Mouse (Mus musculus): Measurements from ENCODE around the gene Mon1a. TPM values are rescaled to one million over a fixed set of nuclear protein-coding genes. Genes with fewer than 3 reads are reported as not detected.

Mon1a gene
- polyA plus RNA-seq, 1 experiment, result 62.7 TPM

DNA sequence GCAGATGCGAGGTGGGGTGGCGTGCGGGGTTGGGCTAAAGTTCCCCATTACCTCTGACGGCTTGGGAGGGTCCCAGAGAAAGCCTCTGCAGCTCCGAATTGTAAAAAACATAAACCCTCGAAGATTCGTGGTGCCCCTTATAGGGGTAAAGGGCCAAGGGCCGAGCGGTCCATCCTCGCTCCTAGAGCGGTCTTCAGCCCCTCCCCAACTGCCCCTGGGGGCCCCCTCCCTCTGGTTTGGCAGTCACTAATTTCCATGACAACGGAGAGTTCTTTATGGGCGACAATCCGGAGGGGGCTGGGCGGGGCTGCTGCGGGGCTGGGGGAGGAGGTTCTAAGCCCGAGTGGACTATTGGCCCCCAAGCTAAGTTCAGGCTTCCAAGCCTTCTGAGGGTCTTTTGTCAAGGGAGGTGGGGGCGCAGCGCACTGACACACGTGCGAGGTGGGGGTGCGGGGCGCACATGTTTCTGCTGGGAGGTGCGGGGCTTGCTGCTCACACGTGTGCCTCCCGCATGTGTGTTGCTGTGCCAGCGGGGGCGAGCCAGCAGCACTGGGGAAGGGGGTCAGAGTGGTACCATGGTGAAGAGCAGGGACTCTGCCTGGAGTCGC, 48.4 kb downstream of the Mon1a start:
- TF ChIP-seq CTCF (IDR thresholded peaks at IDR 0.05; ENCODE audit: borderline replicate concordance, control insufficient read depth, extremely low read depth, insufficient read depth, low read length, poor library complexity) (no peak), POLR2A (IDR thresholded peaks at IDR 0.05; ENCODE audit: control insufficient read depth, extremely low read depth, insufficient read depth, low read length, poor library complexity) (no peak)
- Histone ChIP-seq H3K27ac (ENCODE audit: control insufficient read depth, insufficient read depth, low read length) (peak overlapping the region; percentile 17; the same call in 1 of the 2 replicates), H3K4me1 (replicated peaks; ENCODE audit: control insufficient read depth, insufficient read depth, low read length) (peaks cover 16% of the 10 kb centered on the region), H3K36me3 (ENCODE audit: control insufficient read depth, insufficient read depth, low read length) (no peaks in the 10 kb centered on the region), H3K27me3 (ENCODE audit: control insufficient read depth, insufficient read depth, low read length) (no peaks in the 10 kb centered on the region), H3K4me3 (ENCODE audit: control insufficient read depth, insufficient read depth, low read length) (peak overlapping the region; percentile 41)
- 11% methylated on average over 29 of the region's 29 CpGs for WGBS
- peak; percentile 18 for DNase-seq

DNA sequence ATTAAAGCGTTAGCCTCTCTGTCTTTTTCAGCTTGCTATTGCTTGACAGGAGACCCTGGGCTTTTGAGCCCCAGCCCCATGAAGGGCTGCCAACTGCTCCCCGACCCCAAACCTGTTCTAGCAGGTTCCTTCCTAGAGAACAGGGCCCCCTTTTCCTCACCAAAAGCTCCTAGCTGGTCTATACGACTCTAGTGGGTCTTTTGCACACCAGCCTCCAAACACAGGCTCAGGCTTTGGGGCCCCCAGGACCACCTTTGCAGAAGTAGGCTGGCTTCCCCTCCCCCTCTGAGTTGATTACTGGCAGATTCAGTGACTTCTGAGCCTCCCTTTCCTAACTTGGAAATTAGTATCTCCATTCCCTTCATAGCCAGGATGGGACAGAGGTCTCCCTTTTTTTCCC, 48.9 kb downstream of the Mon1a start:
- H3K27me3 ChIP-seq (ENCODE audit: control insufficient read depth, insufficient read depth, low read length), result no peaks in the 10 kb centered on the region
- 48% methylated on average over 3 of the region's 3 CpGs for WGBS
- H3K27ac ChIP-seq (ENCODE audit: control insufficient read depth, insufficient read depth, low read length), result no peak overlapping the region; the same call in 1 of the 2 replicates

DNA sequence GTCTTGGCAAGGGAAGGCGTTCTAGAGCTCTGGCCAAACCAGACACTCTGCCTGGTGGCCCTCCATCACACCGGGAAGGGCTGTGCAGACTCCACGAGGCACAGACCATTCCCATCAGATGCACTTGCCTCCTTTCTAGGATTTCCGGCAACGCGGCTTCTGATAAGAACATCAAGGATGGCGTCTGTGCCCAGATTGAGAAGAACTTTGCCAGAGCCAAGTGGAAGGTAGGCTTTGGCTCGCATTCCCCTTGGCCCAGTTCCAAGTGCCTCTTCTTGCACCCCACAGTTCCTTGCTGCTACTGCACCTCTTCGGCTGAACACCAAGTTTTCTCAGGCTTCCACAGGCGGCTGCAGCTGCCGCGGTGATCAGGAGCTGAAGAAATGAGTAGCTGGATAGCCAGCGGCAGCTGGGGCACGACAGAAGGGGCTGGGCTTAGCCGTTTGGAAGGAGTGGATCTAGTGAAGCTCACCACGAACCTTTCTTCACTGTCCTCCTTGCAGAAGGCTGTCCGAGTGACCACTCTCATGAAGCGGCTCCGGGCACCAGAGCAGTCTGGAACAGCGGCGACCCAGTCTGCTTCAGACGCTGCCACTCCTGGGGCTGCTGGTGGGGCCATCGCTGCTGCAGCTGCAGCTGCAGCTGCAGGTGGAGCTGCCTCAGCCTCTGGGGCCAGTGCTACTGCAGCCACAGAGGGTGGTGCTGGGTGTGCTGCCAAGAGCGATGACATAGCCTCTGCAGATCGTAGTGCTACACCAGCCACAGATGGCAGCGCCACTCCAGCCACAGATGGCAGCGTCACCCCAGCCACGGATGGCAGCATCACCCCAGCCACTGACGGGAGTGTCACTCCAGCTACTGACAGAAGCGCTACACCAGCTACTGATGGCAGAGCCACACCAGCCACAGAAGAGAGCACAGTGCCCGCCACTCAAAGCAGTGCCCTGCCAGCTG, 59.6 kb downstream of the Mon1a start:
- no peak for DNase-seq
- Histone ChIP-seq H3K36me3 (ENCODE audit: control insufficient read depth, insufficient read depth, low read length) (no peaks in the 10 kb centered on the region), H3K4me3 (ENCODE audit: control insufficient read depth, insufficient read depth, low read length) (no peak overlapping the region), H3K27ac (ENCODE audit: control insufficient read depth, insufficient read depth, low read length) (no peak overlapping the region), H3K4me1 (replicated peaks; ENCODE audit: control insufficient read depth, insufficient read depth, low read length) (peaks cover 8% of the 10 kb centered on the region; the same call in 1 of the 2 replicates), H3K27me3 (ENCODE audit: control insufficient read depth, insufficient read depth, low read length) (no peaks in the 10 kb centered on the region)
- no peak for TF ChIP-seq CTCF (IDR thresholded peaks at IDR 0.05; ENCODE audit: borderline replicate concordance, control insufficient read depth, extremely low read depth, insufficient read depth, low read length, poor library complexity)
- no peak for TF ChIP-seq POLR2A (IDR thresholded peaks at IDR 0.05; ENCODE audit: control insufficient read depth, extremely low read depth, insufficient read depth, low read length, poor library complexity)
- WGBS, result 91% methylated on average over 31 of the region's 31 CpGs

More for the DNA sequence above, 48.9 kb downstream of the Mon1a start:
- Histone ChIP-seq H3K4me3 (ENCODE audit: control insufficient read depth, insufficient read depth, low read length) (no peak overlapping the region), H3K36me3 (ENCODE audit: control insufficient read depth, insufficient read depth, low read length) (no peaks in the 10 kb centered on the region), H3K4me1 (replicated peaks; ENCODE audit: control insufficient read depth, insufficient read depth, low read length) (peaks cover 16% of the 10 kb centered on the region)
- DNase-seq, result no peak
- TF ChIP-seq POLR2A (IDR thresholded peaks at IDR 0.05; ENCODE audit: control insufficient read depth, extremely low read depth, insufficient read depth, low read length, poor library complexity) (no peak), CTCF (IDR thresholded peaks at IDR 0.05; ENCODE audit: borderline replicate concordance, control insufficient read depth, extremely low read depth, insufficient read depth, low read length, poor library complexity) (no peak)

DNA sequence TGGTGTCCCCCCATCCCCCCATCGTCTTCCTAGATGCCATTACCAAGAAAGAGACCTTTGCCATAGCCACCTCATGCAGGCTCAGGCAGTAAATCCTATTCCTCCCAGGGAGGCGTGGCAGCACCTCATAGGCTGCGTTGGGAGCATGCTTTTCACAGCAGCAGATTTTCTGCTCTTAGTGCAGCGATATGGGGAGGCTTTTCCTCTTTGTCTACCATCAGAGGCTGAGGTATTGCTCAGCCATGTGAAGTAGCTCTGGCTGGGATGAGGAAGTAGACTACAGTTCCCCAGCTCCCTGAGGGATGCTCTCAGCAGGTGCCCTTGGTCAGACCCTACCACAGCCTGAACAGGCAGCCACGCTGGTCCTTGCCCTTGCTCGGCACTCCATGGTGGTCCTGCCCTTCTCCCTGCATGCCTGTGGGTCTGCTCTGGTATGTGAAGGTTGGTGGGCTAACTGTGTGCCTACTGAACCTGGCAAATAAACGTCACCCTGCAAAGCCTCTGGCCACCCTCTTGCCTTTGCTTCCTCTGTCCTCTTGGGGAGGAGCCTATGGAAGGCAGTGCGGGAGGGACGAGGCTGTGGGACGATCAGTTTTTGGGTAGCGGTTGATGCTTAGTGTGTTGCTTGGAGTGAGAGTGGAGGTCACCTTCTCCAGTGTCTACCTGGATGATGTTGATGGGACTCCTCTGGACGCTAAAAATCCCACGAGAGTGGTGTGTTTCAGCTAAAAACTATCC, 61.4 kb downstream of the Mon1a start:
- Histone ChIP-seq H3K4me1 (replicated peaks; ENCODE audit: control insufficient read depth, insufficient read depth, low read length) (peaks cover 8% of the 10 kb centered on the region; the same call in 1 of the 2 replicates), H3K27me3 (ENCODE audit: control insufficient read depth, insufficient read depth, low read length) (no peaks in the 10 kb centered on the region), H3K27ac (ENCODE audit: control insufficient read depth, insufficient read depth, low read length) (no peak overlapping the region), H3K4me3 (ENCODE audit: control insufficient read depth, insufficient read depth, low read length) (no peak overlapping the region), H3K36me3 (ENCODE audit: control insufficient read depth, insufficient read depth, low read length) (no peaks in the 10 kb centered on the region)
- WGBS, result 86% methylated on average over 13 of the region's 13 CpGs
- DNase-seq, result no peak
- no peak for TF ChIP-seq CTCF (IDR thresholded peaks at IDR 0.05; ENCODE audit: borderline replicate concordance, control insufficient read depth, extremely low read depth, insufficient read depth, low read length, poor library complexity)
- TF ChIP-seq POLR2A (IDR thresholded peaks at IDR 0.05; ENCODE audit: control insufficient read depth, extremely low read depth, insufficient read depth, low read length, poor library complexity), result no peak

DNA sequence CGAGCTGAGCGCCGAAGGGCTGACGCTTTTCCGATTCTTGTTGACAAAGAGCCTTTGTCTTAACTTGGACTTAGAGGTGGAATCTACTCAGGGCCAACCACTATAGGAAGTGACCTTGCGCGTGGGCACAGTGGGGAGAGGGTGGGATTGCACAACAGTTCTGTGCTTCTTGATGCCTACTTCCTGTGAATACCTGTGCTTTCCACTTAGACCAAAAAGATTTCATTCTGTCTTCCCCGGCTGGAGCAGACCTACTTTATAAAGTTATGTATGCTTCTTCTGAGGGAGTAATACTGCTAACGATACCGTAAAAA, 61.9 kb downstream of the Mon1a start, which contains the start of gene Traip:
Traip (plus strand) TSS at position 215 of the 314 bp plus-strand sequence.
- peak within 1 kb of the TSS; percentile 65 for H3K4me3 ChIP-seq (ENCODE audit: control insufficient read depth, insufficient read depth, low read length)
- no peaks in the 10 kb centered on the region for H3K27me3 ChIP-seq (ENCODE audit: control insufficient read depth, insufficient read depth, low read length)
- H3K36me3 ChIP-seq (ENCODE audit: control insufficient read depth, insufficient read depth, low read length), result no peaks in the 10 kb centered on the region
- DNase-seq, result no peak
- H3K4me1 ChIP-seq (replicated peaks; ENCODE audit: control insufficient read depth, insufficient read depth, low read length), result peaks cover 8% of the 10 kb centered on the region; the same call in 1 of the 2 replicates
- 86% methylated on average over 10 of the region's 10 CpGs for WGBS
- H3K27ac ChIP-seq (ENCODE audit: control insufficient read depth, insufficient read depth, low read length), result no peak within 1 kb of the TSS
- TF ChIP-seq POLR2A (IDR thresholded peaks at IDR 0.05; ENCODE audit: control insufficient read depth, extremely low read depth, insufficient read depth, low read length, poor library complexity), result no peak
- no peak for TF ChIP-seq CTCF (IDR thresholded peaks at IDR 0.05; ENCODE audit: borderline replicate concordance, control insufficient read depth, extremely low read depth, insufficient read depth, low read length, poor library complexity)
